Mouse (Mus musculus) heart, embryonic 14.5 days (tissue): ENCODE data around the gene Pax2. TPM values are rescaled to one million over a fixed set of nuclear protein-coding genes. Genes with fewer than 3 reads are reported as not detected.

Source experiments
- ATAC-seq: fragments of 200-750 bp; cut with Nextera tagmentation; 2 replicates; pipeline ENCODE4 v1.8.0; 2017; ENCODE audit warnings: low read depth, moderate TSS enrichment; ENCODE audit not compliant: insufficient number of reproducible peaks, insufficient read depth, low FRiP score
- H3K27ac ChIP-seq, 2 experiments: fragments of 200-500 bp in 1 of 2; fragments of 300-500 bp in 1 of 2; sonication (generic) in 1 of 2; replicated peaks in 1 of 2; 2 replicates each; pipeline ENCODE4 v1.5.1; 2012 to 2014; ENCODE audit warnings: low read depth in 2 of 2, low read length in 2 of 2, control low read depth in 1 of 2, mild to moderate bottlenecking in 1 of 2, mixed read lengths in 1 of 2; ENCODE audit not compliant: control insufficient read depth in 1 of 2, insufficient read depth in 1 of 2
- H3K27me3 ChIP-seq: fragments of 300-500 bp; sonication (generic); 2 replicates; pipeline ENCODE4 v1.6.1; 2014; ENCODE audit warnings: mild to moderate bottlenecking, low read length, control low read depth; ENCODE audit not compliant: control insufficient read depth, insufficient read depth
- H3K36me3 ChIP-seq: fragments of 300-500 bp; sonication (generic); 2 replicates; pipeline ENCODE4 v1.6.1; 2014; ENCODE audit warnings: mild to moderate bottlenecking, control low read depth, low read length, mixed read lengths; ENCODE audit not compliant: control insufficient read depth, insufficient read depth
- H3K4me1 ChIP-seq, 2 experiments: fragments of 200-500 bp in 1 of 2; fragments of 300-500 bp in 1 of 2; sonication (generic) in 1 of 2; 2 replicates each; pipeline ENCODE4 v1.6.1; 2012 to 2014; ENCODE audit warnings: low read length in 2 of 2, control low read depth in 1 of 2, mixed read lengths in 1 of 2; ENCODE audit not compliant: control insufficient read depth in 2 of 2, insufficient read depth in 2 of 2
- H3K4me2 ChIP-seq: fragments of 300-500 bp; sonication (generic); 2 replicates; pipeline ENCODE4 v1.6.1; 2014; ENCODE audit warnings: mild to moderate bottlenecking, low read length
- H3K4me3 ChIP-seq, 2 experiments: fragments of 200-500 bp in 1 of 2; fragments of 300-500 bp in 1 of 2; sonication (generic) in 1 of 2; 2 replicates each; pipeline ENCODE4 v1.5.1; 2012 to 2014; ENCODE audit warnings: low read length in 2 of 2, mild to moderate bottlenecking in 2 of 2, control low read depth in 1 of 2, low read depth in 1 of 2, moderate library complexity in 1 of 2; ENCODE audit not compliant: control insufficient read depth in 1 of 2, insufficient read depth in 1 of 2
- H3K9ac ChIP-seq: fragments of 300-500 bp; sonication (generic); 2 replicates; pipeline ENCODE4 v1.6.1; 2014; ENCODE audit warnings: mild to moderate bottlenecking, low read length
- H3K9me3 ChIP-seq: fragments of 300-500 bp; sonication (generic); 2 replicates; pipeline ENCODE4 v1.6.1; 2016; ENCODE audit warnings: low read length, control low read depth; ENCODE audit not compliant: control insufficient read depth
- WGBS: fragments of 180-500 bp; shearing (Covaris S2); extraction: QIAGEN DNeasy Blood & Tissue Kit; methylation state at CpG from one replicate; pipeline ENCODE4 v1.1.7; 2014; 5-methylcytosine and 5-hydroxymethylcytosine counted together
- polyA plus RNA-seq: library from polyadenylated mRNA; unstranded; fragments of >200 nt; fragmentation: Nextera tagmentation; extraction: Ambion mirVana; gene quantifications from 2 replicates; pipeline ENCODE4 v1.2.1, GENCODE M21; 2014

Gene Pax2
- polyA plus RNA-seq = not detected in 2 replicates

- Histone ChIP-seq H3K4me3 (peak within 1 kb of the TSS; percentile 32 to 41), H3K9me3 (no peaks in the 10 kb centered on the region), H3K9ac (no peak within 1 kb of the TSS), H3K27me3 (peaks cover 94% of the 10 kb centered on the region), H3K27ac (no peak within 1 kb of the TSS), H3K36me3 (no peaks in the 10 kb centered on the region), H3K4me1 (peaks cover 5 to 24% of the 10 kb centered on the region in 2 experiments; a peak in 3 of 4 replicates), H3K4me2 (peak within 1 kb of the TSS; percentile 77)
- ATAC-seq = no peak
- under 1% methylated on average over 49 of the region's 52 CpGs for WGBS
These were observed at the start of gene Pax2 for GRCm38 (mm10) chr19:44755693-44756420. TSS of gene Pax2 (plus strand) at chr19:44756045.

DNA sequence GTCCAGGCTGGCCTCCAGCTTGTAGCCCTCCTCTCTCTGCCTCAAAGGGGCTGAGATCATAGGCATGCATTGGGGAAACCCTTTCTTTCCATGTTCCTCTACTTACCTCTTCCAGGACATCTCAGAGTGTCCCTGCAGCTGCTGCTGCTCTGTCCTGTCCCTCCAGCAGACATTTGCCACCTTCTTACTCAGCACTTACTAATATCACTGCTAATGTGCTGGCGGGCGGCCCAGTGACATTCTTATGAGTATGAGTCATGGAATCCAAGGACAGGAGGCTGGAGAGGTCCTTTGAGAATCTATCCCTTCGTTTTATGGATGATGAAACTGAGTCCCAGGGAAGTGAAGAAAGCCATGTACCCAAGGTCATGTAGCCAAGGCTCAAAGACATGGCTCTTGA, 47.0 kb upstream of the Pax2 start:
- Histone ChIP-seq H3K27me3 (peaks cover 5% of the 10 kb centered on the region; the same call in 1 of the 2 replicates), H3K4me1 (peaks cover 12 to 16% of the 10 kb centered on the region in 2 experiments), H3K4me2 (0 out of 2 replicates have a peak overlapping the region, but pooled peaks have one; percentile 6), H3K4me3 (no peak overlapping the region), H3K9me3 (no peaks in the 10 kb centered on the region), H3K27ac (peak overlapping the region; percentile 4 to 44; a peak in 2 of 4 replicates), H3K36me3 (no peaks in the 10 kb centered on the region), H3K9ac (no peak overlapping the region)
- 4% methylated on average over 3 of the region's 3 CpGs for WGBS
- peak; percentile 60 for ATAC-seq

GRCm38 (mm10) chr19:44716731-44717600, 38.9 kb upstream of the Pax2 start:
- no peak overlapping the region for H3K27ac ChIP-seq
- peaks cover 47% of the 10 kb centered on the region for H3K27me3 ChIP-seq
- no peak for ATAC-seq
- WGBS = 68% methylated on average over 22 of the region's 22 CpGs
- H3K4me3 ChIP-seq = no peak overlapping the region
- H3K4me2 ChIP-seq = no peak overlapping the region
- H3K9ac ChIP-seq = no peak overlapping the region
- H3K9me3 ChIP-seq = peaks cover 7% of the 10 kb centered on the region; the same call in 1 of the 2 replicates
- H3K36me3 ChIP-seq = no peaks in the 10 kb centered on the region
- H3K4me1 ChIP-seq = peaks cover 0 to 11% of the 10 kb centered on the region in 2 experiments; a peak in 3 of 4 replicates

DNA sequence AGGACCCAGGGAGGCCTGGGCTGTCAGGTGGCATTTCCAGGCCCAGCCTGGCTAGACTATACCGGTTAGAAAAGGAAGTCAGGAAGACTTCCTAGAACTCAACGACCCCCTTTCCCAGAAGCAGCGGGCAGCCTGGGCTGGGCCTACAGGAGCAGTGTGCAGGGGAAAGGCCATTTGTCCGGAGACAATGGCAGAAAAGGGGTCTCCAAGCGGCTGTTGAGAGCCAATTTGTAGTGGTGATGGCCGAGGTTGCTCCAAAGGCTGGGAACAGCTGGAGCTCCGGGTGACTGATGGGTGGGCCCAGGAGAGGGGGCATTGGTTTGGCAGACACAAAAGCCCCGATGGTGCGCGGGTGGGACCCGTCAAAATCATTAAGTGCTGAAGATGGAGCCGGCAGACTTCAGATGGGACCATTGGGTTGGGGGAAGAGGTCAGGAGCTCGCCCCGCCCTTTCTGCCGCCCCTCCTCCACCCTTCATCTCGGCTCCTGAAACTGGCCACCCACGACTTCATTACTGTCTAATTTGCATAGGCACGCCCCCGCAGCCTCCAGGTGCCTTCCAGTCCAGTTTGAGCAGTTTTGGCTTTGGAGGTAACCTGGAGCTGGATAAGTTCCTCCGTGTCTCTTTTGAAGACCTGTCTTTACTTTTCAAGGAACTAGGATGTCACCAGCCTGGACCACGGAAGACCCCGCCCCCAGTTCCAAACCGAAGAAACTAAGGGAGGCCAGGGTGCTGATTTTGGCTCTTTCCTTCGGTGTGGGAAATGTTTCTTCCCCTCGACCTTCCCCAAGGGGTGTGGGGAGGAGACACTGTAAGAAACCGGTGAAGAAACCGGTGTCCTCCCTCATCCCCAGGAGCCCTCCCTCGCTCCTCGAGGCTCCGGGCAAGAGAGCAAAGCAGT, 36.3 kb upstream of the Pax2 start:
- ATAC-seq = no peak
- Histone ChIP-seq H3K4me3 (peak overlapping the region; percentile 32 to 44), H3K9me3 (peaks cover 7% of the 10 kb centered on the region; the same call in 1 of the 2 replicates), H3K4me2 (peak overlapping the region; percentile 74), H3K27ac (no peak overlapping the region), H3K36me3 (no peaks in the 10 kb centered on the region), H3K4me1 (peaks cover 2 to 18% of the 10 kb centered on the region in 2 experiments; a peak in 3 of 4 replicates), H3K27me3 (peaks cover 70% of the 10 kb centered on the region), H3K9ac (peak overlapping the region; percentile 66; the same call in 1 of the 2 replicates)
- 4% methylated on average over 30 of the region's 30 CpGs for WGBS

DNA sequence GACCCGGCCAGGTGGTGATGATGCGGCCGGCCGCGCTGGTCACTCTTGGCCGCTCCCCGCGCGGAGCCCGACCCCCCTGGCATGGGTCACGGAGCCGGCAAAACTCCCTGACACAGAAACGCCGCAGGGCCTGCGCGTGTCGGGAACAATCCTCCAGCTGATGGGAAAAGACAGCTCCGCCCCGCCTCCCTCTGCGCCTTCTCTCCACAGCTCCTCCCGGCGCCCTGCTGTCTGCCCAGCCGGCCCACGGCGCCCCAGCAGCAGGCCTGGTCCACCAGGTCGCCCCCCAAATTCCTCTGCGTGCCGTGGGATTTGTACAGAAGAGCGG, 35.7 kb upstream of the Pax2 start:
- Histone ChIP-seq H3K27ac (no peak overlapping the region), H3K4me1 (peaks cover 2 to 18% of the 10 kb centered on the region in 2 experiments; a peak in 3 of 4 replicates), H3K9me3 (peaks cover 7% of the 10 kb centered on the region; the same call in 1 of the 2 replicates), H3K4me2 (peak overlapping the region; percentile 74), H3K4me3 (peak overlapping the region; percentile 32 to 44), H3K27me3 (peaks cover 76% of the 10 kb centered on the region), H3K9ac (peak overlapping the region; percentile 66; the same call in 1 of the 2 replicates), H3K36me3 (no peaks in the 10 kb centered on the region)
- ATAC-seq = no peak
- WGBS = under 1% methylated on average over 28 of the region's 29 CpGs

DNA sequence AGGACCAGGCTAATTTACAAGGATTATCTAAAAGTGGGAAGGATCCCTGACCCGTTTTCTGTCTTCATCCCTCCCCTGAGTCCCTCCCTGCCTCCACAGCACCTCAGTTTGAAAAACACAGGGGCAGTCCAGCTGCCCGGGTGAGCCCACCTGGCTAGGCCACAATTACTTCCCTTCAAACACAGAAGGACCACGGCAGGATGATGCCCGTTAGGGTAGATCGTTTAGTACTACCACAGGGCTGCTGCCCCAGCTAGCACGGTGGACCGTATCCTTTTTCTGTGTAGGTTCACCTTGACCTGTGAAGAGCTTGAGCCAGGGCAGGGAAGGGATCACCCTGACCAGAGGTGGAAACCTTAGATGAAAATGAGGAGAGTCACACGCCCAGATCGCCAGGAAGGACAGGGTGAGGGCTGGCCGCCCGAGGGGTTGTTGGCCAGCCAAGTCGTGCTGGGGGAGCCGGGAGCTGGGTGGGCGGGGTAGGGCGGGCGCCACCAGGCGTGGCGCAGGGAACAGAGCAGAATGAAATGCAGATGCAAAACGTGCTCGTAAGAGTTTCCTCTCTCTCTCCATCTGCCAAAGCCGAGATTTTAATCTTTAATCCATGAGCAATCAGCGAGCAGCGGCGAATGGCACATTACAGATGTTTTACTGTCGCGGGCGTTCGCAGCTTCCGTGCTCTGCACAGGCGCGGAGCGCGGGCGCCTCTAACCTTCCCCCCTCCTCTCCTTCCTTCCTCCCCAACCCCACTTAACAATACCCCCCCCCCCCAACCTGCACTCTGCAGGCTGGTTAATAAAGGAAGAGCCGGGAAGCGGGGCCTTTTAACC, 32.0 kb upstream of the Pax2 start:
- Histone ChIP-seq H3K4me1 (peaks cover 4 to 18% of the 10 kb centered on the region in 2 experiments; a peak in 3 of 4 replicates), H3K27me3 (peaks cover 82% of the 10 kb centered on the region), H3K27ac (no peak overlapping the region), H3K36me3 (no peaks in the 10 kb centered on the region), H3K9me3 (peaks cover 4% of the 10 kb centered on the region; the same call in 1 of the 2 replicates), H3K4me2 (peak overlapping the region; percentile 69), H3K9ac (peak overlapping the region; percentile 42), H3K4me3 (peak overlapping the region; percentile 34 to 40)
- no peak for ATAC-seq
- WGBS = 2% methylated on average over 36 of the region's 36 CpGs
